Mouse (Mus musculus) lung, postnatal 0 days (tissue): ENCODE measurements around the gene Ell. TPM values are rescaled to one million over a fixed set of nuclear protein-coding genes. Genes with fewer than 3 reads are reported as not detected.

Experiments
- ATAC-seq: fragments of 200-750 bp; cut with Nextera tagmentation; 2 replicates; pipeline ENCODE4 v1.8.0; 2017; ENCODE audit warnings: moderate library complexity
- DNase-seq: peaks from one replicate; pipeline ENCODE4 v3.0.0-alpha.2; 2016; ENCODE audit warnings: low spot score
- H3K27ac ChIP-seq: fragments of 300-500 bp; sonication (generic); 2 replicates; pipeline ENCODE4 v1.5.1; 2014; ENCODE audit warnings: antibody characterized with exemption, mild to moderate bottlenecking, low read length, mixed read lengths
- H3K27me3 ChIP-seq: fragments of 300-500 bp; sonication (generic); replicated peaks from 2 replicates; pipeline ENCODE4 v1.6.1; 2014; ENCODE audit warnings: low read length, mixed read lengths; ENCODE audit not compliant: insufficient read depth
- H3K36me3 ChIP-seq: fragments of 300-500 bp; sonication (generic); 2 replicates; pipeline ENCODE4 v1.6.1; 2014; ENCODE audit warnings: low read length, mixed read lengths; ENCODE audit not compliant: insufficient read depth
- H3K4me1 ChIP-seq: fragments of 300-500 bp; sonication (generic); 2 replicates; pipeline ENCODE4 v1.6.1; 2014; ENCODE audit warnings: antibody characterized with exemption, low read depth, low read length, mixed read lengths; ENCODE audit not compliant: insufficient read depth
- H3K4me2 ChIP-seq: fragments of 300-500 bp; sonication (generic); replicated peaks from 2 replicates; pipeline ENCODE4 v1.6.1; 2014; ENCODE audit warnings: low read depth, mild to moderate bottlenecking, low read length, moderate library complexity, mixed read lengths
- H3K4me3 ChIP-seq: fragments of 300-500 bp; sonication (generic); 2 replicates; pipeline ENCODE4 v1.5.1; 2014; ENCODE audit warnings: low read depth, low read length
- H3K9ac ChIP-seq: fragments of 300-500 bp; sonication (generic); replicated peaks from 2 replicates; pipeline ENCODE4 v1.6.1; 2014; ENCODE audit warnings: low read depth, mild to moderate bottlenecking
- H3K9me3 ChIP-seq: fragments of 300-500 bp; sonication (generic); 2 replicates; pipeline ENCODE4 v1.6.1; 2016; ENCODE audit warnings: low read length, mixed read lengths
- CTCF ChIP-seq: IDR thresholded peaks from 2 replicates; pipeline ENCODE4 v1.5.1; 2016; ENCODE audit warnings: antibody characterized with exemption, mild to moderate bottlenecking
- EP300 ChIP-seq: IDR thresholded peaks from 2 replicates; pipeline ENCODE4 v1.6.1; 2016; ENCODE audit warnings: antibody characterized with exemption, mild to moderate bottlenecking, control low read depth
- WGBS: fragments of 180-500 bp; shearing (Covaris S2); extraction: QIAGEN DNeasy Blood & Tissue Kit; methylation state at CpG from one replicate; pipeline ENCODE4 v1.1.7; 2014; 5-methylcytosine and 5-hydroxymethylcytosine counted together
- polyA plus RNA-seq: library from polyadenylated mRNA; unstranded; fragments of >200 nt; fragmentation: Nextera tagmentation; extraction: Ambion mirVana; gene quantifications from 2 replicates; pipeline ENCODE4 v1.2.1, GENCODE M21; 2015

The Ell gene
- polyA plus RNA-seq, 1 experiment from 2014 or later: 13.0 TPM

DNA sequence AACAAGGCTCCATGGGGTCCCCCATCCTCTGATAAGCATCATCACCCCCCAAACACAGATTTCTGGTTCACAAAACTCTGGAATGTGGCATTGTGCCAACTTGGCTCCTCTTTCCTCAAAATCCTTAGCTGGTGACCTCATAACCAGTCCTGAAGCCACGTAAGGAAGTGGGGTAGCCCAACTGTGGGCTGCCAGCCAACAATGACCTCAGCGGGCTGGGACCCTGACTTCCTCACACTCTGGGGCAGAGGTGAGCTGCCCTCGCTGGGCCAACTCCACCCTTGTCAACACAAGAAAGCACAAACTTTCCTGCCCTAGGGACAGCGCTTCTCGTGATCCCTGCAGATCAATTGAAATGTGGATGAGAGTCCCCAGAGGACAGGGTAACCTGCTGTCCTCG, 94.8 kb downstream of the Ell start:
- no peak for TF ChIP-seq CTCF
- peak; percentile 79; the same call in 1 of the 2 replicates for TF ChIP-seq EP300
- Histone ChIP-seq H3K4me2 (no peak overlapping the region), H3K36me3 (no peaks in the 10 kb centered on the region), H3K27ac (no peak overlapping the region), H3K4me3 (no peak overlapping the region), H3K9ac (no peak overlapping the region), H3K9me3 (no peaks in the 10 kb centered on the region), H3K27me3 (no peaks in the 10 kb centered on the region), H3K4me1 (peaks cover 11% of the 10 kb centered on the region; the same call in 1 of the 2 replicates)
- WGBS: 24% methylated on average over 6 of the region's 6 CpGs
- DNase-seq: peak; percentile 67
- peak; percentile 39 for ATAC-seq

DNA sequence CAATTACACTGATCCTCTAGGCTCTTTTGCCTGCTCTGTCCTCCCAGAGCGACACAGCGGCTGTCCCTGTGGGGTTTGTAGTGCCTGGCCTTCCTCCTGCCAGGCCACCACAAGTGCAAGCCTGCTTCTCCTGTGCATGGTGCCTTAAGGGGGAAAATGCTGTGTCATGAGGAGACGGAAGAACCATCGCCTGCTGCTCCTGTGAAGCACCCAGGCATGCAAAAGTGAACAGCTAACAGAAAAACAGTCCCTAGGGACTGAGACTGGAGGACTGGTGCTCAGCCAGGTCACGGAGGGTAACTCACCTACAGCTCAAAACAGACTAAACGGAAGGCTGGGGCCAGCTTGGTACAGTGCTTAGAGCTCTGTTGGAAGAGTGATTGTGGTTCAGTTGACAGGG, 96.3 kb downstream of the Ell start:
- Histone ChIP-seq H3K4me1 (peaks cover 6% of the 10 kb centered on the region; the same call in 1 of the 2 replicates), H3K36me3 (no peaks in the 10 kb centered on the region), H3K9ac (no peak overlapping the region), H3K27me3 (no peaks in the 10 kb centered on the region), H3K9me3 (no peaks in the 10 kb centered on the region), H3K4me2 (no peak overlapping the region), H3K4me3 (no peak overlapping the region), H3K27ac (no peak overlapping the region)
- DNase-seq (peak; percentile 3), ATAC-seq (no peak)
- WGBS: 83% methylated on average over 6 of the region's 6 CpGs
- no peak for TF ChIP-seq CTCF

DNA sequence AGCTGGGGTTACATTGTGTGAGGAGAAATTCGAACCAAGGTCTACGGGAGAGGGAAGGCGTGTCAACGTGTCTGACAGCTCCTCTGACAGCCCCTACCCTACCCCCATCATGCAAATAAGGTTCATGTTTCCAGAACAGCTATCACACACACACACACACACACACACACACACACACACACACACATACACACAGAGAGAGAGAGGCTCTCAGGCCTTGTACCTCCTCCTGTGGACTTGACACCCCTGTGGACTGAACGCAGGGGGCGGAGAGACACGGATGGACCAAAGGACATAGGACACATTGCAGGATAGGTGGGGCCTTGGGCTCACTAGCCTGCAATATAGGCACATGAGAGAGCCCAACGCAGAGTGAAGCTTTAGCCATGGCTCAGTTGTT, 97.6 kb downstream of the Ell start:
- Histone ChIP-seq H3K27me3 (no peaks in the 10 kb centered on the region), H3K9ac (no peak overlapping the region), H3K4me1 (no peaks in the 10 kb centered on the region), H3K27ac (no peak overlapping the region), H3K4me3 (no peak overlapping the region), H3K36me3 (no peaks in the 10 kb centered on the region), H3K4me2 (no peak overlapping the region), H3K9me3 (no peaks in the 10 kb centered on the region)
- ATAC-seq (no peak), DNase-seq (no peak)
- WGBS: 56% methylated on average over 7 of the region's 8 CpGs
- TF ChIP-seq CTCF: no peak
- TF ChIP-seq EP300: no peak

DNA sequence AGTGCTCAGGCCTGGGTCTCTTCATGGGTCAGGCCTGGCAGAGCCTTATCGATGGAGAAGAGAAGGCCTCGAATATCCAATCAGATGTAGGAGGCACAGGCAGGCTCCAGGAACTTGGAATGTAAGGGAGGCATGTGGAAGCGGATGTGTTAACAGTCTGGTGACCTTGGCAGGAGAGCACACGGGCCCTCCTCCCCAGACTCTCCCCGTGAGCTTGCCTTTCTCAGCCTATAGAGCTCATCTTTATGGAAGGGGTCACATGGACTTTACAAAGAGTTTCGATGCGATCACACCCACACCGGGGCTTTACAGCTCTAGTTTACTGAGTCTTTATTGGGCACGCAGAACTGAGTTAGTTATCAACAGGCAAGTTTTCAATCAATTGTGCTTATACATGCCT, 99.5 kb downstream of the Ell start:
- Histone ChIP-seq H3K4me2 (no peak overlapping the region), H3K36me3 (no peaks in the 10 kb centered on the region), H3K4me3 (no peak overlapping the region), H3K27me3 (no peaks in the 10 kb centered on the region), H3K9ac (no peak overlapping the region), H3K4me1 (no peaks in the 10 kb centered on the region), H3K9me3 (no peaks in the 10 kb centered on the region), H3K27ac (no peak overlapping the region)
- 63% methylated on average over 9 of the region's 9 CpGs for WGBS
- ATAC-seq: no peak
- peak; percentile 3 for DNase-seq
- TF ChIP-seq CTCF (no peak), EP300 (no peak)

Other genes with a start within 250 kb of the Ell start
- 29.9 and 32.5 TPM in 2 replicates for gene Ddx49, start 237.0 kb upstream of the Ell start, polyA plus RNA-seq
- gene Cope, start 236.9 kb upstream of the Ell start, polyA plus RNA-seq: 266 and 297 TPM in 2 replicates
- 0.63 and 1.6 TPM in 2 replicates for gene Cers1, start 223.7 kb upstream of the Ell start, polyA plus RNA-seq
- 0.33 and 0.81 TPM in 2 replicates for gene Gdf1, start 209.6 kb upstream of the Ell start, polyA plus RNA-seq
- gene Upf1, start 186.2 kb upstream of the Ell start, polyA plus RNA-seq: 10.4 and 11.1 TPM in 2 replicates
- gene Comp, start 165.9 kb upstream of the Ell start, polyA plus RNA-seq: 0.13 and 0.29 TPM in 2 replicates
- gene Crtc1, start 99.9 kb upstream of the Ell start, polyA plus RNA-seq: 5.1 and 7.0 TPM in 2 replicates
- gene Klhl26, start 62.5 kb upstream of the Ell start, polyA plus RNA-seq: 19.0 and 21.6 TPM in 2 replicates
- gene Tmem59l, start 52.1 kb upstream of the Ell start, polyA plus RNA-seq: 4.1 and 5.2 TPM in 2 replicates
- gene Crlf1, start 46.3 kb upstream of the Ell start, polyA plus RNA-seq: 98.7 and 112 TPM in 2 replicates
- gene Rex1bd, start 32.7 kb upstream of the Ell start, polyA plus RNA-seq: 103 and 117 TPM in 2 replicates
- 723 and 836 TPM in 2 replicates for gene Uba52, start 28.7 kb upstream of the Ell start, polyA plus RNA-seq
- gene Fkbp8, start 11.7 kb upstream of the Ell start, polyA plus RNA-seq: 222 and 228 TPM in 2 replicates
- 56.1 and 62.4 TPM in 2 replicates for gene Kxd1, start 11.5 kb upstream of the Ell start, polyA plus RNA-seq
- 49.1 and 57.8 TPM in 2 replicates for gene Isyna1, start 54.9 kb downstream of the Ell start, polyA plus RNA-seq
- gene Ssbp4, start 69.4 kb downstream of the Ell start, polyA plus RNA-seq: 117 and 125 TPM in 2 replicates
- gene Lrrc25, start 76.7 kb downstream of the Ell start, polyA plus RNA-seq: 4.2 TPM in 2 replicates
- gene Gdf15, start 93.0 kb downstream of the Ell start, polyA plus RNA-seq: 1.3 and 2.3 TPM in 2 replicates
- 32.9 and 34.4 TPM in 2 replicates for gene Pgpep1, start 120.9 kb downstream of the Ell start, polyA plus RNA-seq
- gene Lsm4, start 133.8 kb downstream of the Ell start, polyA plus RNA-seq: 95.9 and 104 TPM in 2 replicates
- 107 and 109 TPM in 2 replicates for gene Jund, start 159.5 kb downstream of the Ell start, polyA plus RNA-seq
- gene Iqcn, start 164.0 kb downstream of the Ell start, polyA plus RNA-seq: 0.04 and 0.07 TPM in 2 replicates
- gene Gm3336, start 179.1 kb downstream of the Ell start, polyA plus RNA-seq: 0.50 and 0.54 TPM in 2 replicates
- gene Pde4c, start 184.3 kb downstream of the Ell start, polyA plus RNA-seq: 0.93 and 2.0 TPM in 2 replicates
- gene Rab3a, start 215.2 kb downstream of the Ell start, polyA plus RNA-seq: 17.6 and 28.6 TPM in 2 replicates
- gene Mpv17l2, start 221.5 kb downstream of the Ell start, polyA plus RNA-seq: 57.4 and 88.8 TPM in 2 replicates
- 28.0 and 30.5 TPM in 2 replicates for gene Pik3r2, start 237.3 kb downstream of the Ell start, polyA plus RNA-seq